Mouse (Mus musculus): ENCODE measurements around the gene Got1. TPM values are rescaled to one million over a fixed set of nuclear protein-coding genes. Genes with fewer than 3 reads are reported as not detected.

The Got1 gene
- polyA plus RNA-seq, 1 experiment: 0.20 TPM

DNA sequence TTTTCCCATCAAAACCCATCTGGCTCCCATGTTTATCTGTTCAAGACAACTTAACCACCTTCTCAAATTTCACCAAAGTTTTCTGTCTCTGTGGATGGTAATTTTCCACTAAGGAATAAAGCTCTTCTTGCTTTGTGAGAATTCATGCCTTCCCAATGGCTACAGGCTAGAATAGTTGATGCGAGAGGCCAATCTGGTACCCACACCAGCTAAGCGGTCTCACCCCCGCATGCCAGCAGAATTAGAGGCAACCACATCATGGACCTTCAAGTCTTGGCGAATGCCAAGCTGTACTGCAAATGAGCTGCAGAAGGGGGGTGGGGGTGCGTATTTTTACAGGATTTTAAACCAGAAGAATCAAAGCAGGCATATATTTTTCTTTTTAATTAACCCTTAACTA lies 47.0 kb downstream of the Got1 start:
- H3K9me3 ChIP-seq (ENCODE audit: control insufficient read depth, low read length): no peaks in the 10 kb centered on the region
- no peaks in the 10 kb centered on the region for H3K36me3 ChIP-seq (ENCODE audit: control insufficient read depth)
- TF ChIP-seq GATA1 (IDR thresholded peaks at IDR 0.05; ENCODE audit: low read length) (no peak), TAL1 (IDR thresholded peaks at IDR 0.05; ENCODE audit: low read length) (no peak)
- no peaks in the 10 kb centered on the region for H3K27me3 ChIP-seq (ENCODE audit: control insufficient read depth)
- H3K4me1 ChIP-seq (ENCODE audit: control insufficient read depth): peaks cover 2% of the 10 kb centered on the region; the same call in 1 of the 2 replicates
- no peak overlapping the region for H3K4me3 ChIP-seq (replicated peaks)

DNA sequence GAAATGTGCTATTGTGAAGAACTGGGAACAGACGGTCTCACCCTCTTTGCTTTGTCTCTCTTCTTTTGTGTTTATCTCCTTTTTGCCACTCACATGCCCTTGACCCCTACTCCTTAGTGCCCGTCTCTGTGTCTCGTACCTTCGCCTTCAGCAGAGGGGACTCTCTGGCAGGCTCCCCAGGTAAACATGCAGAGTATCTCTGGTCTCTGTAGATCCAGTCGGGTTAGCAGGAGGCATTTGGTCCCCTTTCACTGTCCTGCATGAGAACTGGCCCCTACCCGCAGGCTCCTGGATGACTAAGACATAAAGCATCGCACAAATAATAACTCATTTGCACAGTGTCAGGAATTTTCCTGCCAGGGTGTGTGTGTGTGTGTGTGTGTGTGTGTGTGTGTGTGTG lies 48.3 kb downstream of the Got1 start:
- Histone ChIP-seq H3K27me3 (ENCODE audit: control insufficient read depth) (no peaks in the 10 kb centered on the region), H3K4me3 (replicated peaks) (no peak overlapping the region), H3K4me1 (ENCODE audit: control insufficient read depth) (peaks cover 2% of the 10 kb centered on the region; the same call in 1 of the 2 replicates), H3K36me3 (ENCODE audit: control insufficient read depth) (no peaks in the 10 kb centered on the region), H3K9me3 (ENCODE audit: control insufficient read depth, low read length) (no peaks in the 10 kb centered on the region)
- TF ChIP-seq TAL1 (IDR thresholded peaks at IDR 0.05; ENCODE audit: low read length): no peak
- no peak for TF ChIP-seq GATA1 (IDR thresholded peaks at IDR 0.05; ENCODE audit: low read length)

DNA sequence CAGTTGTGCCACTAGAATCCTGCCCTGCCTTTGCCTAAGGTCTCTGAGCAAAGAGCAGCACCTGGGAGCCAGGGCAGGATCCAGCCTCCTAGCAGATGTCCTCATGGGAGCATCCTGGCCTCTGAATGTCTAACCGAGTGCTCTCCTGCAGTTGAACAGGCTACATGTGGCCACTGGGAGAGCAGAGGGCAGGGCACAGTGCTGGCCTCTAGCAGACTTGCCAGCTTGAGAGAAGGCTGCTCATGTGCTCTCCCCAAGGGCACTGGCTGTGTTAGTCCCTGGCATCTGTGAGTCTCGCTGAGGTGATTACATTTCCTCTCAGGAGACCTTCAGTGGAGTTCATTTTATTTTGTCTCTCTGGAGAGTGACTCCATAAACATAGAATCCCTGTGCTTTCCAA lies 48.8 kb downstream of the Got1 start:
- Histone ChIP-seq H3K4me3 (replicated peaks) (no peak overlapping the region), H3K4me1 (ENCODE audit: control insufficient read depth) (peaks cover 2% of the 10 kb centered on the region; the same call in 1 of the 2 replicates), H3K27me3 (ENCODE audit: control insufficient read depth) (no peaks in the 10 kb centered on the region), H3K9me3 (ENCODE audit: control insufficient read depth, low read length) (no peaks in the 10 kb centered on the region), H3K36me3 (ENCODE audit: control insufficient read depth) (no peaks in the 10 kb centered on the region)
- no peak for TF ChIP-seq GATA1 (IDR thresholded peaks at IDR 0.05; ENCODE audit: low read length)
- TF ChIP-seq TAL1 (IDR thresholded peaks at IDR 0.05; ENCODE audit: low read length): no peak

DNA sequence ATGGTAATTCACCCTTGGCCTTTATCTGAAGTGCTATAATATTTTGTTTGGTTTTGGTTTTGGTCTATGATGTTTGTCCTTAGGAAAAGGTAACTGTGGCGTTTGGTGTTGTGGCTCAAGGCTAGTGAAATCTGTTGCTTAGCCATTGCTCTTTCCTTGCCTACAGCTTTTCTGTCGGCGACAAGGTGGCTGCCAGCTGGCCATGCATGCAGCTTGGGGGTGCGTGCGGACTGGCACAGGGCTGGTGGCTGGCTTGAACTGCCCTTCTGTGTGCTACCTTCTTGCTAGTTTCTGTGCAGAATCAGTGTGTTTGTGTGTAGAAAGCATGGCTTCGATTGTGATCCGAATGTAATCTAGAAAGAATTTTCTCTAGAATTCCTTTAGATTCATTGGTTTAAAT lies 51.6 kb downstream of the Got1 start:
- Histone ChIP-seq H3K9me3 (ENCODE audit: control insufficient read depth, low read length) (no peaks in the 10 kb centered on the region), H3K36me3 (ENCODE audit: control insufficient read depth) (no peaks in the 10 kb centered on the region), H3K4me3 (replicated peaks) (no peak overlapping the region), H3K27me3 (ENCODE audit: control insufficient read depth) (no peaks in the 10 kb centered on the region), H3K4me1 (ENCODE audit: control insufficient read depth) (peaks cover 2% of the 10 kb centered on the region; the same call in 1 of the 2 replicates)
- TF ChIP-seq TAL1 (IDR thresholded peaks at IDR 0.05; ENCODE audit: low read length): no peak
- no peak for TF ChIP-seq GATA1 (IDR thresholded peaks at IDR 0.05; ENCODE audit: low read length)

DNA sequence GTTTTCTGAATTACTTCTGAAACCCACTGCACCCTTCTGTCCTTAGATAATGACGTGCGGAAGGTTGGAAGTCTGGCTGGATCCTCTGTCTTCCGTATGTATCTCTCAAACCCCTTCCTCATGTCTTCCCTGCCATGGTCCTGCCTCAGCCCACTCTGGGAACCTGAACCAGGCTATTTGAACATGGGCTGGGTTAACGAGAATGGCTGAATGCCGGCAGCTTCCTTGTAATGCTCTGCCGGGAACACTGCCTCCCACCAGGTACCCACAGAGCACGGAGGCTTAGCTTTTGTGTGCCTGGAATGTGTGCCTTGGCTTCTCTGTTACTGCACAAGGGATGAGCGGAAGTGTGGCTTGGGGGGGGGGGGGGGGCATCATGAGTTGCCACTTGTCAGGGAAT lies 52.1 kb downstream of the Got1 start:
- TF ChIP-seq GATA1 (IDR thresholded peaks at IDR 0.05; ENCODE audit: low read length) (no peak), TAL1 (IDR thresholded peaks at IDR 0.05; ENCODE audit: low read length) (no peak)
- H3K36me3 ChIP-seq (ENCODE audit: control insufficient read depth): no peaks in the 10 kb centered on the region
- no peak overlapping the region for H3K4me3 ChIP-seq (replicated peaks)
- no peaks in the 10 kb centered on the region for H3K27me3 ChIP-seq (ENCODE audit: control insufficient read depth)
- peaks cover 2% of the 10 kb centered on the region; the same call in 1 of the 2 replicates for H3K4me1 ChIP-seq (ENCODE audit: control insufficient read depth)
- H3K9me3 ChIP-seq (ENCODE audit: control insufficient read depth, low read length): no peaks in the 10 kb centered on the region

DNA sequence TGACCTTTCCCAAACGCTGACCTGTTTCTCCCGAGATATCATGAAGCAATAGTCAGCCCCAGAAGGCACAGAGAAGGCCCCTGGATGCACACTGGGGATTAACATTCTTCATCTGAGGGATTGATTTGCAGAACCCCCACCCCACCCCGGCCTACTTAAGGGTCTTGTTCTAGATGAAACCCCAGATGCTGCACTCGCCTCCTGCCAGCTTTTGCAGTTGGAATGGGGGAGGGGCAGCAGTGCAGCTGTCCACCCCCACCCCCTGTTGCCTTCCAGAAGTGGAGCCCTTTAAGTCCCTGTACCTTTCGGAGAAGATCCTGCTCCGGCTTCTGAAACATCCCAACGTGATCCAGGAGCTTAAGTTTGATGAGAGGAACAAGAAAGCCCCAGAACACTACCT lies 55.1 kb downstream of the Got1 start:
- Histone ChIP-seq H3K27me3 (ENCODE audit: control insufficient read depth) (no peaks in the 10 kb centered on the region), H3K4me3 (replicated peaks) (no peak overlapping the region), H3K36me3 (ENCODE audit: control insufficient read depth) (no peaks in the 10 kb centered on the region), H3K9me3 (ENCODE audit: control insufficient read depth, low read length) (no peaks in the 10 kb centered on the region), H3K4me1 (ENCODE audit: control insufficient read depth) (no peaks in the 10 kb centered on the region)
- no peak for TF ChIP-seq GATA1 (IDR thresholded peaks at IDR 0.05; ENCODE audit: low read length)
- no peak for TF ChIP-seq TAL1 (IDR thresholded peaks at IDR 0.05; ENCODE audit: low read length)

DNA sequence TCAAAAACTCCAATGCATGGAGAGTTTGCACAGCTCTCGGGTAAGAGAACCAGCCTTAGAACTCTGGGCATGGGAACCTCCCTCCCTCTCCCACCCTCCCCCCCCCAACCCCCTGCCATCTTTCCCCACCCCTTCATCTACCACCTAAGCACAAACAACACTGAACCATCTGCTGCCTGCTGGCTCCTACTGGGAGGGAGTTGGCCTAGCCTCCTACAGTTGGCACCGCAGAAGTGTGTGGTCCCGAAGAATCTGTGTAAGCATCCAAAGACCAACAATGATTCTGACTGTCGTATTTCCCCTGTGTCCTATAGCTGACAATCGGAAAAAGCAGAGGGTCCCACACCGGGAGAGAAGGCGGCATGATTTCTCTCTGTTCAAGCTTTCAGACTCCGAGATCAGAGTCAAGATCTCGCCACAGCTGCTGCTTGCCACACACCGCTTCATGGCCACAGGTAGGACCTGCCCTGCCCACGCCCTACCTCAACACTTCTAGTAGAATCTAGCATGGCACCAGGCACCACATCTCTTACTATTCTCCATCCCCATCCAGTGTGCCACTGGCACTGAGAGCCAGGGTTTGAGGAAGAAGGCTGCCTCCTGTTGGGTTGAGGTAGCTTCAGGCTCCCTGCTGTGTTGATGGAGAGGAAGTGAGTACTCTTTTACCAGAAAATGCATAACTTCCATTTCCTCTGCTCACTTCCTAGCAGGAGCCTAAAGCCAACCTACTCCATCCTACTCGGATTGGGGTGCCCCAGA lies 56.3 kb downstream of the Got1 start:
- Histone ChIP-seq H3K4me1 (ENCODE audit: control insufficient read depth) (no peaks in the 10 kb centered on the region), H3K36me3 (ENCODE audit: control insufficient read depth) (no peaks in the 10 kb centered on the region), H3K4me3 (replicated peaks) (no peak overlapping the region), H3K9me3 (ENCODE audit: control insufficient read depth, low read length) (no peaks in the 10 kb centered on the region), H3K27me3 (ENCODE audit: control insufficient read depth) (no peaks in the 10 kb centered on the region)
- TF ChIP-seq TAL1 (IDR thresholded peaks at IDR 0.05; ENCODE audit: low read length) (no peak), GATA1 (IDR thresholded peaks at IDR 0.05; ENCODE audit: low read length) (no peak)

DNA sequence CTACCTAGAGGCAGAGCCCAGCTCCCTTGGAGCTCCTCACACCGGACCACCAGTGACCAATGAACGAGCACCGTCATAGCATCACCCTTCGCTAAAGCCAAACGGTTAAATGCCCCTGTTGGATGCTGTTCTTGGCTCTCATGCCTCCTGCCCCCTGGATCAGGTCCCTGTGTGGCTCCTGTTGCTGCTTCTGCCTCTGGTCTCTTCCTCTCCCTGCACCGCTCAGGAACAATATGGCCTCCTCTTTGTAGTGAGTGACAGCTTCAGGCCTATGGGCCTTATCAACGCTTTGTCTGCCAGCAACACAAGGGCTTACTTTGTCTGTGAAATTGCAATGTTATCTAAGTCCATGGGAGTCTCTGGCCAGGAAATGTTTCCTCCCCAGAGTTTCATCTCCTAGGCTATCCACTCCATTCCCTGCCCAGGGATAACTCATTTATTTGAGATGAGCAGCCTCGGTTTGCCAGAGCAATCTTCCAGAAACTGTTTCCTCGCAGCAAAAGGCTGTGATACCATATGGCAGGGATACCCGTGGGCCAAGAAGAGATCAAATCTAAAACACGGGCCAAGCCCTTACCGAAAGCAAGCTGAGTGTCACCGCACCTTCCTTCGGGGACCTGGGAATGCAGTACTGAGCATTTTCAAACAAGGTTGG lies 58.7 kb downstream of the Got1 start:
- Histone ChIP-seq H3K36me3 (ENCODE audit: control insufficient read depth) (no peaks in the 10 kb centered on the region), H3K4me3 (replicated peaks) (no peak overlapping the region), H3K9me3 (ENCODE audit: control insufficient read depth, low read length) (peaks cover 2% of the 10 kb centered on the region; the same call in 1 of the 2 replicates), H3K27me3 (ENCODE audit: control insufficient read depth) (no peaks in the 10 kb centered on the region), H3K4me1 (ENCODE audit: control insufficient read depth) (no peaks in the 10 kb centered on the region)
- TF ChIP-seq TAL1 (IDR thresholded peaks at IDR 0.05; ENCODE audit: low read length) (no peak), GATA1 (IDR thresholded peaks at IDR 0.05; ENCODE audit: low read length) (no peak)

DNA sequence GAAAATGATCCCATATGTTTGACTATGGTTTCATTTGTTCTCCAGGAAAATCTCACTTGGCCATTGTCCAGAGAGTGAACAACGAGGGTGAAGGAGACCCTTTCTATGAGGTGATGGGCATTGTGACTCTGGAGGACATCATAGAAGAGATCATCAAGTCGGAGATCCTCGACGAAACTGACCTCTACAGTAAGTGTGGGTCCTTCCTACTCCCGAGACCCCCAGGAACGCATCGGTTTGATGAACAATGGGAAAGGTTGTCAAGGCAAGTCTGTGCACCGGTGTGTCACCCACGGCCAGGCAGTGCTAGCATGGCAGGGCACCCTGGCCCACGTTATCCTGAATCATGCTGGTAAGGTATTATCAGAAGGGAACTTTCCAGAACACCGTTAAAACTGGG lies 59.3 kb downstream of the Got1 start:
- Histone ChIP-seq H3K27me3 (ENCODE audit: control insufficient read depth) (no peaks in the 10 kb centered on the region), H3K4me1 (ENCODE audit: control insufficient read depth) (no peaks in the 10 kb centered on the region), H3K36me3 (ENCODE audit: control insufficient read depth) (no peaks in the 10 kb centered on the region), H3K4me3 (replicated peaks) (no peak overlapping the region), H3K9me3 (ENCODE audit: control insufficient read depth, low read length) (peaks cover 2% of the 10 kb centered on the region; the same call in 1 of the 2 replicates)
- no peak for TF ChIP-seq GATA1 (IDR thresholded peaks at IDR 0.05; ENCODE audit: low read length)
- TF ChIP-seq TAL1 (IDR thresholded peaks at IDR 0.05; ENCODE audit: low read length): no peak
